Mouse (Mus musculus): ENCODE results near the gene Slc9a9. TPM values are rescaled to one million over a fixed set of nuclear protein-coding genes. Genes with fewer than 3 reads are reported as not detected.

Slc9a9 gene
- polyA plus RNA-seq, 1 experiment from 2014 or later = 8.5 TPM

DNA sequence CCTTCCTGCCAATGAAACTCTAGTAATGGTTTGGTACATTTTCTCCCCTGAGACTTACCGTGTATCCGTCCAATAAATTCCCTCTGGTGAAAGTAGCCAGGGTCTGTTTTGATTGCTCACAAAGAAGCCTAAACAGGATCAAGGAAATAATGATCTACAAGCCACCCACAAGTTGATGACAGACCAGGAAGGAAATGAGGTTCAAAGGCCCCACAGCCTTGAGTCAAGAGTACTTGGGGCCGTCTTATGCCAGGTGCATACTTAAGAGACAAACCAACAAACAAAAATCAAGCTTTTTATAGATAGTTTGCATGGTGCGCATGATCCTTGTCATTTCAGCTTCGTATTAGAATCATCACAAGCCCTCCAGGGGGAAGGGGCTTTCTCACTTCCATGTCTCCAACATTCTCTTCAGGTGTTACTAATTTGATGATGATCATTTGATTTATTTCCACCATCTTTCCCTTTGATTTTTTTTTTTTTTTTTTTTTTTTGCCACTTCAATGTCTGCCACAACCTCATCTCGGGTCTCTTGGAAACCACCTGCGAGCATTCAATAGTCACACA is 275.9 kb downstream of the Slc9a9 start:
- Histone ChIP-seq H3K27me3 (ENCODE audit: control insufficient read depth, insufficient read depth, low read length) (no peaks in the 10 kb centered on the region), H3K9ac (replicated peaks; ENCODE audit: low read depth, low read length) (no peak overlapping the region), H3K36me3 (ENCODE audit: control insufficient read depth, insufficient read depth, low read length) (no peaks in the 10 kb centered on the region), H3K9me3 (ENCODE audit: control insufficient read depth, low read length) (no peaks in the 10 kb centered on the region), H3K4me1 (ENCODE audit: control insufficient read depth, insufficient read depth, low read length) (no peaks in the 10 kb centered on the region), H3K4me2 (ENCODE audit: low read depth, low read length) (no peak overlapping the region), H3K4me3 (ENCODE audit: low read depth, low read length) (no peak overlapping the region), H3K27ac (ENCODE audit: low read depth, low read length) (no peak overlapping the region)
- ATAC-seq (ENCODE audit: low read depth) = no peak
- WGBS = 86% methylated on average over 7 of the region's 7 CpGs

DNA sequence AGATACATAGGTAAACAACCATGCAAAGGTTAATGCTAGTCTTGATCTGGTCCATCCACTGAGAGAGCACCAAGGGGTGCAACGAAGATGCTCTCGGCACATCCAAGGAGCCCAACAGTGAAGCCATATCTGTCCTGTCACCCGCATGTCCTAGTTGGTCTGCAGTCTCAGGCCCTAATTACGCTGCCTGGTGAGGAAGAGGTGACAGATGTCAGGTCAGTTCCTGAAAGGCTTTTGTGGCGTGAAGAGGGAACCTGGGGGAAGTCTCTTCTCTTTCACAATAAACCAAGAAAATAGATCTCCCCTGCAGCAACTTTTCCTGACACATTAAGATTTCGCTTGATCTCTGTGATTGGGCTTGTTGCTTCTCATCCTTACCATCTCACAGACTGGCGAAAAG is 277.5 kb downstream of the Slc9a9 start:
- Histone ChIP-seq H3K27ac (ENCODE audit: low read depth, low read length) (no peak overlapping the region), H3K4me2 (ENCODE audit: low read depth, low read length) (no peak overlapping the region), H3K9ac (replicated peaks; ENCODE audit: low read depth, low read length) (no peak overlapping the region), H3K4me3 (ENCODE audit: low read depth, low read length) (no peak overlapping the region), H3K27me3 (ENCODE audit: control insufficient read depth, insufficient read depth, low read length) (no peaks in the 10 kb centered on the region), H3K36me3 (ENCODE audit: control insufficient read depth, insufficient read depth, low read length) (no peaks in the 10 kb centered on the region), H3K4me1 (ENCODE audit: control insufficient read depth, insufficient read depth, low read length) (no peaks in the 10 kb centered on the region), H3K9me3 (ENCODE audit: control insufficient read depth, low read length) (no peaks in the 10 kb centered on the region)
- ATAC-seq (ENCODE audit: low read depth) = no peak
- WGBS = 78% methylated on average over 7 of the region's 7 CpGs

DNA sequence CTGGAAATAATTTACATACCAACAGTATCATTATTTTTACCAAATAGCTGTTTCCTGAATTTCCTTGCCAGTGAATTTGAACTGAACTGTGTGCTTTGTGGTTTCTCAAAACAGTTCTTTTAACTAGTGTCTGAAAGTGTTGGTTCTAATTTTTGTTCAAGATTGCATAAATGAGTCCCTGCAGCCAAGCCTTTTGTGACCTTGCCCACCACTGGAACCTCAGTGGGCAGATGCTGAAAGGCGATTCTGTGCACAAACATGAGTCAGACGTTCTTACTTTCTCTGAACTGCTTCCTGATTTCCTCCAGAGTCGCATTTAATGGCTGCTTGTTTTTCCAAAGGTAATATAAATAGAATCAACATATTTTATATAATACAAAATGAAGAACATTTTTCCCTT is 281.0 kb downstream of the Slc9a9 start:
- Histone ChIP-seq H3K27ac (ENCODE audit: low read depth, low read length) (no peak overlapping the region), H3K9ac (replicated peaks; ENCODE audit: low read depth, low read length) (no peak overlapping the region), H3K9me3 (ENCODE audit: control insufficient read depth, low read length) (no peaks in the 10 kb centered on the region), H3K4me2 (ENCODE audit: low read depth, low read length) (no peak overlapping the region), H3K4me1 (ENCODE audit: control insufficient read depth, insufficient read depth, low read length) (no peaks in the 10 kb centered on the region), H3K4me3 (ENCODE audit: low read depth, low read length) (no peak overlapping the region), H3K36me3 (ENCODE audit: control insufficient read depth, insufficient read depth, low read length) (no peaks in the 10 kb centered on the region), H3K27me3 (ENCODE audit: control insufficient read depth, insufficient read depth, low read length) (no peaks in the 10 kb centered on the region)
- WGBS = 75% methylated on average over 3 of the region's 3 CpGs
- no peak for ATAC-seq (ENCODE audit: low read depth)

DNA sequence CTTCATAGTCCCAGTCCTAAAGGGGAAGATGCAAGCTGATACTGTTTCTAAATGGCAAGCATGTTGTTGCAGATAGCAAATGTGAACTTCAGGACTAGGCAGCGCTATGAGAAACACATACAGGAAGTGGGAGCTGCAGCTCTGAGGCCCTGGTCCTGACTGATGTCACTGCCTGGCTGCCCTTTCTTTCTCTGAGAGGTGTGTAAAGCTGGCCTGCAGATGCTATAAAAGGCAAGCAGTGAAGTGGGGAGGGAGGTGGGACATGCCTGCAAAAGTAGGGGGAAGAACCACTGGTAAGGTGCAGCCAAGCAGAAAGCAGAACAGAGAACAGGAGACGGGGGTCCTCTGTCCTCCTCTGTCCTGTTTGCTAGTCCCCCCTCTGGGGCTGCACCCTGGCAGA is 285.9 kb downstream of the Slc9a9 start:
- H3K9me3 ChIP-seq (ENCODE audit: control insufficient read depth, low read length) = no peaks in the 10 kb centered on the region
- H3K27me3 ChIP-seq (ENCODE audit: control insufficient read depth, insufficient read depth, low read length) = no peaks in the 10 kb centered on the region
- no peak overlapping the region for H3K4me2 ChIP-seq (ENCODE audit: low read depth, low read length)
- H3K27ac ChIP-seq (ENCODE audit: low read depth, low read length) = no peak overlapping the region
- H3K4me3 ChIP-seq (ENCODE audit: low read depth, low read length) = no peak overlapping the region
- WGBS = 65% methylated on average over 2 of the region's 2 CpGs
- no peak overlapping the region for H3K9ac ChIP-seq (replicated peaks; ENCODE audit: low read depth, low read length)
- H3K36me3 ChIP-seq (ENCODE audit: control insufficient read depth, insufficient read depth, low read length) = no peaks in the 10 kb centered on the region
- no peak for ATAC-seq (ENCODE audit: low read depth)
- no peaks in the 10 kb centered on the region for H3K4me1 ChIP-seq (ENCODE audit: control insufficient read depth, insufficient read depth, low read length)

DNA sequence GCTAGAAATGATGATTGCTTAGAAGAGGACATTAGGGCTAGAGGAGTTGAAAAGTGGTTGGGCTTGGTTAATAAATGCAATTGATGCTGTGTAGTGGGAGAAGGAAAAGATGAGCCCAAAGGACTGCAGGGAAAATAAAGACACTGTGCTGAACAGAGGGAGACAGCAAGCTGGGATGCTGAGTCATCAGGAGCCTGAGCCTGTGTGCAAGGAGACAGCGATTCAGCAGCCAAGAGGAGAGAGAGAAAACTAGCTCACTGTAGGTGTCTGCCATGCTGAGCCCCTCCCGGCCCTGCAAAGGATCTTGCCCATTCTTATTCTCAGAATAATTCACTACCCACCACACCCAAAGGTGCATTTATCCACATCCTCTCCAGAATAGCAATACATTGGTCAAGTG is 288.7 kb downstream of the Slc9a9 start:
- no peak overlapping the region for H3K4me3 ChIP-seq (ENCODE audit: low read depth, low read length)
- no peak overlapping the region for H3K27ac ChIP-seq (ENCODE audit: low read depth, low read length)
- WGBS = 73% methylated on average over 2 of the region's 2 CpGs
- no peaks in the 10 kb centered on the region for H3K27me3 ChIP-seq (ENCODE audit: control insufficient read depth, insufficient read depth, low read length)
- no peak overlapping the region for H3K9ac ChIP-seq (replicated peaks; ENCODE audit: low read depth, low read length)
- no peaks in the 10 kb centered on the region for H3K36me3 ChIP-seq (ENCODE audit: control insufficient read depth, insufficient read depth, low read length)
- no peak overlapping the region for H3K4me2 ChIP-seq (ENCODE audit: low read depth, low read length)
- H3K9me3 ChIP-seq (ENCODE audit: control insufficient read depth, low read length) = no peaks in the 10 kb centered on the region
- H3K4me1 ChIP-seq (ENCODE audit: control insufficient read depth, insufficient read depth, low read length) = no peaks in the 10 kb centered on the region
- ATAC-seq (ENCODE audit: low read depth) = no peak

DNA sequence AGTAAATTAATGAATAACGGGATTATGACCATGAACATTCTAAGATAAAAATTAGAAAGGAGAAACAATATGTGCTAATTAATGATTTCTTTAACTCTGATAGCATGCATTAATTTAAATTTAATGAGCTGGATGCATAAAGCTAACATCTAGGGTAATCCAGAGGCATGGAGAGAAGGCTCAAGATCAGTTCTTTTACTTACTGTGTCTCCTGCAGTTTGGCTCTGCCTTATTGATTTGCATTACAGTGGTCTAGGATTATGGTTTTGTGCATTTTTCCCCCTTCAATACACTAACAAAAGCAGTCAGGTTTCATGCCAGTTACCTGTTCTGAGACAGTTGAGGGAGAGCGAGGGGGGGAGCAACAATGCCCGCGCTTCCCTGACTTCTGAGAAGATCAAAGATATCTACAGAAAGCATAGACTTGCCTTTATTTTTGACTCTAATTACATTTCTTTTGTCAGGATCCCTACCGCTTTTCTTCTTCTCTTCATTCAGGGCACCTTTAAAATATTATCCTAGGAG is 298.9 kb downstream of the Slc9a9 start:
- H3K27ac ChIP-seq (ENCODE audit: low read depth, low read length) = no peak overlapping the region
- ATAC-seq (ENCODE audit: low read depth) = no peak

DNA sequence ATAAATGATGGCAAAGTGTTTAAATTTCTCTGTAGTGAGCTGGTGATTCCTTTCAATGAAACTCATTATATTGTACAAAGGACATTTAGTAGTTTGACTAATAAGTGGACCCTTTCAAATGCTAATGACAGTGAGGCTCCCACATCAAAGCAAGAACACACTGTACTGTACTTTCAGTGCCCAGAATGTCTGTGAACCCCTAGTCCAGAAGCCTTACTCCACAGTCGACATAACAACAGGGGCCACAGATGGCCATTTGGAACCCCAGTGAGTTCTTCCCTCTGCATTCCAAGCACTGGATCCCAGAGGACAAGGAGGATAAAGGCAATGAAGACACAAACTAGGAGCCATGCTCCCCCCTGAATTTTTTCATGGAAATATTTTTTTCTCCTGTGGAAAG is 299.4 kb downstream of the Slc9a9 start:
- ATAC-seq (ENCODE audit: low read depth) = no peak
- Histone ChIP-seq H3K9me3 (ENCODE audit: control insufficient read depth, low read length) (no peaks in the 10 kb centered on the region), H3K27ac (ENCODE audit: low read depth, low read length) (no peak overlapping the region), H3K27me3 (ENCODE audit: control insufficient read depth, insufficient read depth, low read length) (no peaks in the 10 kb centered on the region), H3K4me1 (ENCODE audit: control insufficient read depth, insufficient read depth, low read length) (no peaks in the 10 kb centered on the region), H3K4me3 (ENCODE audit: low read depth, low read length) (no peak overlapping the region), H3K4me2 (ENCODE audit: low read depth, low read length) (no peak overlapping the region), H3K9ac (replicated peaks; ENCODE audit: low read depth, low read length) (no peak overlapping the region), H3K36me3 (ENCODE audit: control insufficient read depth, insufficient read depth, low read length) (no peaks in the 10 kb centered on the region)
- WGBS = 14% methylated on average over 1 of the region's 1 CpGs

More for the DNA sequence above, 298.9 kb downstream of the Slc9a9 start:
- Histone ChIP-seq H3K4me1 (ENCODE audit: control insufficient read depth, insufficient read depth, low read length) (no peaks in the 10 kb centered on the region), H3K4me3 (ENCODE audit: low read depth, low read length) (no peak overlapping the region), H3K4me2 (ENCODE audit: low read depth, low read length) (no peak overlapping the region), H3K9ac (replicated peaks; ENCODE audit: low read depth, low read length) (no peak overlapping the region), H3K36me3 (ENCODE audit: control insufficient read depth, insufficient read depth, low read length) (no peaks in the 10 kb centered on the region), H3K9me3 (ENCODE audit: control insufficient read depth, low read length) (no peaks in the 10 kb centered on the region), H3K27me3 (ENCODE audit: control insufficient read depth, insufficient read depth, low read length) (no peaks in the 10 kb centered on the region)
- 64% methylated on average over 5 of the region's 5 CpGs for WGBS

DNA sequence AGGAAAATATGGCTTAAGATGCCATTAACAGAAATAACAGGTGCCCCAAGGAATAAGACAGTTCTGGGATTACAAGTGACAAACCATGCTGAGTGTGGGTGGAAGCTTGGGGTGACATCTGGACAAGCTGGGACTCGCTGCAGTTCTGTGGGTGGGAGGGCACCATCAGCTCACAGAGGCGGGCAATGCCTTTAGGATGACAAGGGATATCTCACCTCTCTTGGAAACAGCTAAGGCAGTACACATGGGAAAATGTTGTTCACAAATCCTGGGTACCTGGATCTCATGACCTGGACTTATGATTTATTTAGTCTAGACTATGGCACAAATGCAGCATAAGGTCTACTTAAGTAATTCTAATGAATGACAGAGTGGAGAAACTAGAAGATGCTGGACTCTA is 302.3 kb downstream of the Slc9a9 start:
- Histone ChIP-seq H3K36me3 (ENCODE audit: control insufficient read depth, insufficient read depth, low read length) (no peaks in the 10 kb centered on the region), H3K27ac (ENCODE audit: low read depth, low read length) (no peak overlapping the region), H3K9ac (replicated peaks; ENCODE audit: low read depth, low read length) (no peak overlapping the region), H3K9me3 (ENCODE audit: control insufficient read depth, low read length) (no peaks in the 10 kb centered on the region), H3K4me3 (ENCODE audit: low read depth, low read length) (no peak overlapping the region), H3K4me2 (ENCODE audit: low read depth, low read length) (no peak overlapping the region), H3K27me3 (ENCODE audit: control insufficient read depth, insufficient read depth, low read length) (no peaks in the 10 kb centered on the region), H3K4me1 (ENCODE audit: control insufficient read depth, insufficient read depth, low read length) (no peaks in the 10 kb centered on the region)
- ATAC-seq (ENCODE audit: low read depth) = no peak
- 82% methylated on average over 2 of the region's 2 CpGs for WGBS

DNA sequence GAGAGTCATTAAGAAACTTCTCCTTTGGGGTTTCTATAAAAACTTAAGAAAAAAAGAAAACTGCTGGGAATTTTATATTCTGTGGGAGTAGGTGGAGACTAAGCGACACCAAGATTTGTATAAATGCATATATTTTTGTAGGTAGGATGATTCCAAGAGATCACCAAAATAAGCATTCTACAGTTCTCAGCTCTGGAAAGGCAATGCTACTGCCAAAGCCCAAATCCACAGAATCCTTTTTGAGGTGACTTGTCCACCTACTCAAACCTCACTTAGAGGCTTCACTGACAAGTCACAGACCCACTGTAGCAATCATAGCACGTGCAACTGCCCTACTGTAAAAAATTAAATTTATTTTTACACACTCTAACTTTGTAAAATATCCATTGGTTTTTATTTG is 303.0 kb downstream of the Slc9a9 start:
- Histone ChIP-seq H3K36me3 (ENCODE audit: control insufficient read depth, insufficient read depth, low read length) (no peaks in the 10 kb centered on the region), H3K4me1 (ENCODE audit: control insufficient read depth, insufficient read depth, low read length) (no peaks in the 10 kb centered on the region), H3K4me3 (ENCODE audit: low read depth, low read length) (no peak overlapping the region), H3K9me3 (ENCODE audit: control insufficient read depth, low read length) (no peaks in the 10 kb centered on the region), H3K4me2 (ENCODE audit: low read depth, low read length) (no peak overlapping the region), H3K27ac (ENCODE audit: low read depth, low read length) (no peak overlapping the region), H3K9ac (replicated peaks; ENCODE audit: low read depth, low read length) (no peak overlapping the region), H3K27me3 (ENCODE audit: control insufficient read depth, insufficient read depth, low read length) (no peaks in the 10 kb centered on the region)
- no peak for ATAC-seq (ENCODE audit: low read depth)
- WGBS = 94% methylated on average over 2 of the region's 2 CpGs
